Mouse (Mus musculus) central nervous system, embryonic 11.5 days (tissue): Measurements from ENCODE around the gene Des. TPM values are rescaled to one million over a fixed set of nuclear protein-coding genes. Genes with fewer than 3 reads are reported as not detected.

Experiments
- polyA plus RNA-seq: library from polyadenylated mRNA; depleted of rRNA; stranded (reverse); fragments of >200 nt; gene quantifications from 2 replicates; pipeline ENCODE4 v1.2.3, GENCODE M21; 2012; rRNA removed

Des gene
- 5.1 and 15.4 TPM in 2 replicates for polyA plus RNA-seq

GRCm38 (mm10) chr1:75360112-75361031, at the start of gene Des:
Gene Des, plus strand, starts transcription at chr1:75360329.

GRCm38 (mm10) chr1:75317241-75318201, 42.6 kb upstream of the Des start, which contains the start of gene Dnpep:
Gene Dnpep, minus strand, starts transcription at chr1:75317990.

GRCm38 (mm10) chr1:75374950-75375936, 15.1 kb downstream of the Des start, which contains the start of gene Speg:
Gene Speg, plus strand, starts transcription at chr1:75375297.

Other genes starting within 250 kb of the Des start
- gene Nhej1, start 235.1 kb upstream of the Des start, polyA plus RNA-seq = 4.5 and 5.2 TPM in 2 replicates
- 0.10 TPM in 2 replicates for gene Slc23a3, start 226.4 kb upstream of the Des start, polyA plus RNA-seq
- 50.0 and 55.5 TPM in 2 replicates for gene Cnppd1, start 217.6 kb upstream of the Des start, polyA plus RNA-seq
- gene Retreg2, start 217.6 kb upstream of the Des start, polyA plus RNA-seq = 57.7 and 66.7 TPM in 2 replicates
- 29.5 and 43.8 TPM in 2 replicates for gene Zfand2b, start 191.7 kb upstream of the Des start, polyA plus RNA-seq
- gene Abcb6, start 179.9 kb upstream of the Des start, polyA plus RNA-seq = 23.4 and 24.9 TPM in 2 replicates
- gene Ankzf1, start 168.2 kb upstream of the Des start, polyA plus RNA-seq = 24.4 and 26.5 TPM in 2 replicates
- 18.6 and 27.4 TPM in 2 replicates for gene Atg9a, start 168.1 kb upstream of the Des start, polyA plus RNA-seq
- 16.4 and 29.6 TPM in 2 replicates for gene Glb1l, start 149.5 kb upstream of the Des start, polyA plus RNA-seq
- gene Stk16, start 149.5 kb upstream of the Des start, polyA plus RNA-seq = 197 and 230 TPM in 2 replicates
- 12.2 and 15.6 TPM in 2 replicates for gene Tuba4a, start 140.5 kb upstream of the Des start, polyA plus RNA-seq
- gene A630095N17Rik, start 128.2 kb upstream of the Des start, polyA plus RNA-seq = not detected in 2 replicates
- 32.0 and 36.4 TPM in 2 replicates for gene Dnajb2, start 123.9 kb upstream of the Des start, polyA plus RNA-seq
- 11.9 and 13.4 TPM in 2 replicates for gene Ptprn, start 95.8 kb upstream of the Des start, polyA plus RNA-seq
- 9.7 and 17.3 TPM in 2 replicates for gene Resp18, start 81.9 kb upstream of the Des start, polyA plus RNA-seq
- 102 and 138 TPM in 2 replicates for gene Dnpep, start 42.3 kb upstream of the Des start, polyA plus RNA-seq
- gene Speg, start 15.0 kb downstream of the Des start, polyA plus RNA-seq = 40.6 and 51.1 TPM in 2 replicates
- gene Gmppa, start 75.6 kb downstream of the Des start, polyA plus RNA-seq = 50.2 and 71.7 TPM in 2 replicates
- 12.8 and 13.3 TPM in 2 replicates for gene Asic4, start 90.1 kb downstream of the Des start, polyA plus RNA-seq
- 29.6 and 30.3 TPM in 2 replicates for gene Chpf, start 119.0 kb downstream of the Des start, polyA plus RNA-seq
- gene Tmem198, start 119.2 kb downstream of the Des start, polyA plus RNA-seq = 9.1 and 16.2 TPM in 2 replicates
- 96.8 and 109 TPM in 2 replicates for gene Obsl1, start 146.1 kb downstream of the Des start, polyA plus RNA-seq
- 19.5 and 20.7 TPM in 2 replicates for gene Inha, start 146.7 kb downstream of the Des start, polyA plus RNA-seq
- 32.0 and 34.6 TPM in 2 replicates for gene Stk11ip, start 161.2 kb downstream of the Des start, polyA plus RNA-seq
- gene Slc4a3, start 185.9 kb downstream of the Des start, polyA plus RNA-seq = 47.3 and 55.0 TPM in 2 replicates